Mouse (Mus musculus) kidney, adult 18-20 months (tissue): ENCODE measurements at regions not wholly inside any gene's neighbourhood (a gene's known extent, or its start where the extent isn't known, plus 50 kb on each side); places are given as distances from the start of the nearest gene placed in this dataset.

Source experiments
- DNase-seq: peaks from one replicate; pipeline ENCODE4 v3.0.0; 2021

GRCm38 (mm10) chr11:31721908-31722307 is 50.2 kb upstream of the Bod1 start:
- no peak for DNase-seq

- no peak for DNase-seq
Measured at GRCm38 (mm10) chr11:31724506-31724905, 52.8 kb upstream of the Bod1 start.

- DNase-seq: no peak
Measured at GRCm38 (mm10) chr11:31725936-31726647, 54.4 kb upstream of the Bod1 start.

- DNase-seq: peak; percentile 35
Measured at GRCm38 (mm10) chr11:31727289-31727688, 55.6 kb upstream of the Bod1 start.

- DNase-seq: no peak
Measured at GRCm38 (mm10) chr11:31729728-31730127, 58.0 kb upstream of the Bod1 start.

GRCm38 (mm10) chr11:31730181-31730580 is 58.5 kb upstream of the Bod1 start:
- DNase-seq: no peak

- DNase-seq: no peak
Measured at GRCm38 (mm10) chr11:31730680-31731079, 59.0 kb upstream of the Bod1 start.

GRCm38 (mm10) chr11:31731459-31731858 is 59.8 kb upstream of the Bod1 start:
- DNase-seq: no peak

GRCm38 (mm10) chr11:31732342-31732741 is 60.7 kb upstream of the Bod1 start:
- no peak for DNase-seq

GRCm38 (mm10) chr11:31732958-31733357 is 61.3 kb upstream of the Bod1 start:
- DNase-seq: no peak

- DNase-seq: peak; percentile 50
Measured at GRCm38 (mm10) chr11:31734091-31734490, 62.4 kb upstream of the Bod1 start.

GRCm38 (mm10) chr11:31735257-31735656 is 63.6 kb upstream of the Bod1 start:
- no peak for DNase-seq

GRCm38 (mm10) chr11:31736086-31736485 is 64.4 kb upstream of the Bod1 start:
- DNase-seq: no peak

- no peak for DNase-seq
Measured at GRCm38 (mm10) chr11:31736556-31737089, 64.9 kb upstream of the Bod1 start.

GRCm38 (mm10) chr11:31738148-31739021 is 66.7 kb upstream of the Bod1 start:
- peak; percentile 69 for DNase-seq

GRCm38 (mm10) chr11:31740409-31740808 is 68.7 kb upstream of the Bod1 start:
- DNase-seq: no peak

- DNase-seq: no peak
Measured at GRCm38 (mm10) chr11:31742160-31742559, 70.5 kb upstream of the Bod1 start.

- DNase-seq: peak; percentile 40
Measured at GRCm38 (mm10) chr11:31744076-31744785, 72.5 kb upstream of the Bod1 start.

GRCm38 (mm10) chr11:31745028-31745865 is 73.6 kb upstream of the Bod1 start:
- no peak for DNase-seq

- peak; percentile 20 for DNase-seq
Measured at GRCm38 (mm10) chr11:31745866-31746248, 74.2 kb upstream of the Bod1 start.

- DNase-seq: no peak
Measured at GRCm38 (mm10) chr11:31746488-31746887, 74.8 kb upstream of the Bod1 start.

- DNase-seq: no peak
Measured at GRCm38 (mm10) chr11:31746939-31747338, 75.3 kb upstream of the Bod1 start.
